Mouse (Mus musculus) embryonic fibroblast, embryonic 13.5 days (primary cell): Measurements from ENCODE around the gene Aldh9a1.

ENCODE experiments used
- CTCF ChIP-seq: IDR thresholded peaks from 2 replicates; pipeline ENCODE4 v1.5.1; 2011; ENCODE audit warnings: mild to moderate bottlenecking, control low read depth, low read length, moderate library complexity, borderline replicate concordance; ENCODE audit not compliant: insufficient read depth
- POLR2A ChIP-seq: IDR thresholded peaks from 2 replicates; pipeline ENCODE4 v1.6.1; 2011; ENCODE audit warnings: low read depth, mild to moderate bottlenecking, control low read depth, low read length, moderate library complexity

DNA sequence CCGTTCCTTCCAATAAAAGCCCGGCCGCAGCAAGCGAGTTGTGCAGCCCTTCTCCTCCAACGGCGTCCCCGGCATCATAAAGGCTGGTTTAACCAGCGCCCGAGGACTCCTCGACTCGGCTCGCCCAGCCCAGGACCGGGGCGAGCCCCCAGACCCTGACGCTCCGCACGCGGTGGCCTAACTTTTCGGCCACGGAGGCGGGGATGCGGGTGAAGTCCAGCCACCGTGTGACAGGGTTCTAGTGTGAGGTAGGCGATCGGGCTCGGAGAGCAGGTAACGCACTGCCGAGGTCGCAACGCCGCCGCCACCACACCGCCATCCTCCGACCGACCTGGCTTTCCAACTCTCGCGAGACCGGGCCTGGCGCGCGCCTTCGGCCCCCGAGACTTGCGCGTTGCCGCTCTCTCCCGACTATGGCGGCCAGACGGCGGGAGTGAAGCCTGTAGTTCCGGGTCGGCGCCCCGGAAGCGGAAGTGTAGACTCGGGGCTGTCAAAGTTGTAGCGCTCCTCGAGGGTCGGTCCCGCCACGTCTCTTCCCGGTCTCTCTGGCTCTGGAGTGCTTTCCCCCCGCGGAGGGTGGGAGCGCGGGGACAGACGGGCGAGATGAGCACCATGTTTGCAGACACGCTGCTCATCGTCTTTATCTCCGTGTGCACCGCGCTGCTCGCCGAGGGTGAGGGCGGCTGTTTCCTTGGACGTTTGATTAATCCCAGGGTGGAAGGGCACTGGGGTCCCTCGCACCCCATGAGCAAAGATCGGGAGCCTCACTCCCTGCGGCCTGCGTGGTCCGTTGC lies 41.3 kb upstream of the Aldh9a1 start, which contains the start of gene Tmco1:
- TF ChIP-seq CTCF = no peak
- TF ChIP-seq POLR2A = peak; percentile 98
